Mouse (Mus musculus) E14TG2a.4 (cell line): ENCODE data around the gene Gp9.

ENCODE experiments used
- CTCF ChIP-seq: conservative IDR thresholded peaks from 2 replicates; pipeline ENCODE4 v1.5.1; 2014; ENCODE audit warnings: low read length
- NANOG ChIP-seq: IDR thresholded peaks from 2 replicates; pipeline ENCODE4 v1.6.1; 2014; ENCODE audit warnings: borderline replicate concordance, low read length, mixed read lengths

- TF ChIP-seq CTCF (no peak), NANOG (no peak)
Observed at GRCm38 (mm10) chr6:87777842-87778241, at the start of gene Gp9.
